Mouse (Mus musculus): ENCODE measurements at regions not wholly inside any gene's neighbourhood (a gene's known extent, or its start where the extent isn't known, plus 50 kb on each side); places are given as distances from the start of the nearest gene placed in this dataset.
"Not testable (repeated sequence)": the region's sequence is repeated elsewhere in the genome, so short reads cannot be mapped to it uniquely, and the experiment has no call there.

- no peaks in the 10 kb centered on the region for H3K36me3 ChIP-seq
- H3K27ac ChIP-seq (replicated peaks), result no peak overlapping the region
- no peak overlapping the region for H3K4me3 ChIP-seq
- 89% methylated on average over 5 of the region's 5 CpGs for WGBS
- H3K27me3 ChIP-seq (ENCODE audit: low read depth, poor library complexity, severe bottlenecking), result no peaks in the 10 kb centered on the region
- no peaks in the 10 kb centered on the region for H3K9me3 ChIP-seq (replicated peaks)
- no peaks in the 10 kb centered on the region for H3K4me1 ChIP-seq
- DNase-seq (ENCODE audit: low spot score), result no peak
Observed at GRCm38 (mm10) chr5:14309981-14310380, 204.7 kb upstream of the Pclo start.

- no peaks in the 10 kb centered on the region for H3K27me3 ChIP-seq (ENCODE audit: low read depth, poor library complexity, severe bottlenecking)
- no peaks in the 10 kb centered on the region for H3K9me3 ChIP-seq (replicated peaks)
- no peaks in the 10 kb centered on the region for H3K36me3 ChIP-seq
- WGBS, result 89% methylated on average over 3 of the region's 3 CpGs
- no peaks in the 10 kb centered on the region for H3K4me1 ChIP-seq
- H3K27ac ChIP-seq (replicated peaks), result no peak overlapping the region
- no peak for DNase-seq (ENCODE audit: low spot score)
- H3K4me3 ChIP-seq, result no peak overlapping the region
Observed at GRCm38 (mm10) chr5:14311729-14312128, 203.0 kb upstream of the Pclo start.

- no peak for DNase-seq (ENCODE audit: low spot score)
- Histone ChIP-seq H3K27me3 (ENCODE audit: low read depth, poor library complexity, severe bottlenecking) (no peaks in the 10 kb centered on the region), H3K4me1 (no peaks in the 10 kb centered on the region), H3K36me3 (no peaks in the 10 kb centered on the region), H3K4me3 (no peak overlapping the region), H3K9me3 (replicated peaks) (no peaks in the 10 kb centered on the region), H3K27ac (replicated peaks) (no peak overlapping the region)
- 93% methylated on average over 4 of the region's 4 CpGs for WGBS
Observed at GRCm38 (mm10) chr5:14320216-14320615, 194.5 kb upstream of the Pclo start.

- Histone ChIP-seq H3K27ac (replicated peaks) (no peak overlapping the region), H3K27me3 (ENCODE audit: low read depth, poor library complexity, severe bottlenecking) (no peaks in the 10 kb centered on the region), H3K4me1 (no peaks in the 10 kb centered on the region), H3K36me3 (no peaks in the 10 kb centered on the region), H3K9me3 (replicated peaks) (no peaks in the 10 kb centered on the region), H3K4me3 (no peak overlapping the region)
- WGBS, result 65% methylated on average over 1 of the region's 1 CpGs
- no peak for DNase-seq (ENCODE audit: low spot score)
Observed at GRCm38 (mm10) chr5:14322000-14322399, 192.7 kb upstream of the Pclo start.

DNA sequence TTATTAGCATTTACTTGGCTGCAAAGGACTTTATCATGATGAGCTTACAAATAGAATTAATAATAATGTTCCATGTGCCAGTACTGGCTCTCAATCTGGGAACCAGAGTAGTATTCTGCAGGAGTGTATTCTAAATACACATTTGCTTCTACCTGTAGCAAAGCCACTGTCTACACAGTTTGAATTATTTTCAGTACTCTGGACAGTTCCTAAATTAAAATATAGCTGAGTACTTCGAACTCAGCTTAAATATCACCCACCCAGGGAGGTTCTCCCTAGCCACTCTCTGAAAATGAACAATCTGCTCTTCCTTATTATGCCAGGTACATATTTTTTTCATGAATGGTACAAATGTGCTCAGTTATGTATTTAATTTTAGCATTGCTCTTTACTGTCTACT is 154.3 kb upstream of the Pclo start:
- no peak for DNase-seq (ENCODE audit: low spot score)
- H3K36me3 ChIP-seq, result no peaks in the 10 kb centered on the region
- no peaks in the 10 kb centered on the region for H3K4me1 ChIP-seq
- 71% methylated on average over 1 of the region's 1 CpGs for WGBS
- H3K27ac ChIP-seq (replicated peaks), result no peak overlapping the region
- H3K9me3 ChIP-seq (replicated peaks), result no peaks in the 10 kb centered on the region; the same call in 1 of the 2 replicates
- no peak overlapping the region for H3K4me3 ChIP-seq
- no peaks in the 10 kb centered on the region for H3K27me3 ChIP-seq (ENCODE audit: low read depth, poor library complexity, severe bottlenecking)

GRCm38 (mm10) chr5:14389184-14389890 is 125.4 kb upstream of the Pclo start:
- no peak overlapping the region for H3K4me3 ChIP-seq
- H3K4me1 ChIP-seq, result no peaks in the 10 kb centered on the region
- peak; percentile 52 for DNase-seq (ENCODE audit: low spot score)
- no peaks in the 10 kb centered on the region for H3K27me3 ChIP-seq (ENCODE audit: low read depth, poor library complexity, severe bottlenecking)
- H3K36me3 ChIP-seq, result no peaks in the 10 kb centered on the region
- 32% methylated on average over 6 of the region's 6 CpGs for WGBS
- no peaks in the 10 kb centered on the region for H3K9me3 ChIP-seq (replicated peaks)
- no peak overlapping the region for H3K27ac ChIP-seq (replicated peaks)

DNA sequence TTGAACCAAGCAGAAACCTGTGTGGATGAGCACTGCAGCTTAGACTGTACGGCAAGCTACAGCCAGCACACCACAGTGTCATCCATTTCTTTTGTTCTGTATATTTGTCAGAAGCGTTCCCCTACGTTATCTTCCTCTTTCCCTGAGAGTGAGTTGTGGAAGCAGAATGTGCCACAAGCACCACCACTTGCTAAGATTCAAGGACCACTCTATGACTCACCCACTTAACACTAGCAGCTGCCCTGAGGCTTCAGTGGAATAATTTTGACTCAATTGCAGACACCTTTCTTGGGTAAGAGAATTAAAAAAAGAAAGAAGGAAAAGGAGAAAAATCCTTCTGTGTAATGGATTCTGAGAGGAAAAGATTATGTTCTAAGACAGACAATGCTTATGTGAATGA is 122.9 kb upstream of the Pclo start:
- no peak for DNase-seq (ENCODE audit: low spot score)
- no peak overlapping the region for H3K27ac ChIP-seq (replicated peaks)
- H3K4me3 ChIP-seq, result no peak overlapping the region
- no peaks in the 10 kb centered on the region for H3K36me3 ChIP-seq
- no peaks in the 10 kb centered on the region for H3K4me1 ChIP-seq
- no peaks in the 10 kb centered on the region for H3K27me3 ChIP-seq (ENCODE audit: low read depth, poor library complexity, severe bottlenecking)
- no peaks in the 10 kb centered on the region for H3K9me3 ChIP-seq (replicated peaks)
- WGBS, result 87% methylated on average over 3 of the region's 3 CpGs

- not testable (repeated sequence) for DNase-seq (ENCODE audit: low spot score); H3K27me3 ChIP-seq (ENCODE audit: low read depth, poor library complexity, severe bottlenecking); H3K4me3 ChIP-seq; H3K9me3 ChIP-seq (replicated peaks); H3K27ac ChIP-seq (replicated peaks); H3K4me1 ChIP-seq; H3K36me3 ChIP-seq
- 94% methylated on average over 11 of the region's 12 CpGs for WGBS
Observed at GRCm38 (mm10) chr5:14403381-14403780, 111.3 kb upstream of the Pclo start.

GRCm38 (mm10) chr5:14404344-14404743 is 110.4 kb upstream of the Pclo start:
- Histone ChIP-seq H3K36me3 (no peaks in the 10 kb centered on the region), H3K27ac (replicated peaks) (no peak overlapping the region), H3K4me3 (no peak overlapping the region), H3K9me3 (replicated peaks) (no peaks in the 10 kb centered on the region), H3K4me1 (no peaks in the 10 kb centered on the region), H3K27me3 (ENCODE audit: low read depth, poor library complexity, severe bottlenecking) (no peaks in the 10 kb centered on the region)
- 86% methylated on average over 2 of the region's 2 CpGs for WGBS
- no peak for DNase-seq (ENCODE audit: low spot score)

DNA sequence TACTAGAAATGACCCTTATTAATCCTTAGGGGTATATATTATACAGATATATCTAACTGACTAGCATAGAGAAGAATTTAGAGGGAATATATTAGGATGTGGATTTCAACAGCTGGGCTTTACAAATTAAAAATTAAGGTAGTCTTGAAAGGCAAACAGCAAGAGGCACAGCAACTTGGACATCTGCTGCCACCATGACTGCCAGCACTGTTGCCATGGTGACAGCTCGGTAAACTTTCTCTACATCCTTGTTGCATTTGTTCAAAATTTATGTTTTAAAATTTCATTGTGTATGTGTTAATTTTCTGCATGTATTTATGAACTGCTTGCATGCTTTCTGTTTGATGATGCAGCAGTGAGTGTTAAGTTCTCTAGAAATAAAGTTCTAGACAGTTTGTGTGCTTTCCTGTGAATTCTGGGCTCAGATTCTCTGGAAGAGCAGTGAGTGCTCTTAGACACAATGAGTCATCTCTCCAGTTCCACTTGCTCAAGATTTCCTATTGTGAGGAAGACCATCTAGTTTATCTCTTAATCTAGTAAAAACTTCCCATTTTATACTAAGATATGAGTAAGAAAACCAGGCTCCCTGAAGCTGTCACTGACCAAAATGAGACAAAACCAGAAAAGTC is 99.4 kb upstream of the Pclo start:
- Histone ChIP-seq H3K4me3 (no peak overlapping the region), H3K27me3 (ENCODE audit: low read depth, poor library complexity, severe bottlenecking) (no peaks in the 10 kb centered on the region), H3K36me3 (no peaks in the 10 kb centered on the region), H3K4me1 (no peaks in the 10 kb centered on the region), H3K9me3 (replicated peaks) (no peaks in the 10 kb centered on the region), H3K27ac (replicated peaks) (no peak overlapping the region)
- WGBS, result 87% methylated on average over 1 of the region's 1 CpGs
- DNase-seq (ENCODE audit: low spot score), result no peak

DNA sequence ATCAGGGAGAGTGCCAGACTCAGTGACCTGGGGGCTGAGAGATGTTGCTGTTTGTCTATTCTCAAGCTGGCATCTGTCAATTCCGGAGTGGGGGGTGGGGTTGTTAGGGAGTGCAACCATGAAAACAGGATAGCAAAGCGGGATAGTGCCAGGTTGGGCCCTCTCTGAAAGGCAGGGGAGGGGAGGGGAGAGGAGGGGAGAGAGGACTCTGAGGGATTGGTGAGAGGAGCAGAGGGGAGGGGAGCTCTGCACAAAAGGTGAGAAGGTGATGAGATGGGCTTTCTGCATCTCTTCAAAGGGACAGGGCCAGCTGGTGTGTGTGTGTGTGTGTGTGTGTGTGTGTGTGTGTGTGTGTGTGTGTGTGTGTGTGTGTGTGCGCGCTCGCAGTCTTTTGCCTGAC is 61.6 kb upstream of the Pclo start:
- 70% methylated on average over 5 of the region's 5 CpGs for WGBS
- H3K27ac ChIP-seq (replicated peaks), result no peak overlapping the region

More for the DNA sequence above, 61.6 kb upstream of the Pclo start:
- H3K9me3 ChIP-seq (replicated peaks), result no peaks in the 10 kb centered on the region
- DNase-seq (ENCODE audit: low spot score), result no peak
- no peaks in the 10 kb centered on the region for H3K4me1 ChIP-seq
- H3K36me3 ChIP-seq, result no peaks in the 10 kb centered on the region
- no peak overlapping the region for H3K4me3 ChIP-seq
- no peaks in the 10 kb centered on the region for H3K27me3 ChIP-seq (ENCODE audit: low read depth, poor library complexity, severe bottlenecking)
